Mouse (Mus musculus) ovary, adult 18-20 months (tissue): ENCODE results near the gene Pnma5.
A peak's percentile ranks its signal among the peaks of the same experiment; 100 is the strongest.
"Not testable (repeated sequence)": the region's sequence is repeated elsewhere in the genome, so short reads cannot be mapped to it uniquely, and the experiment has no call there.

ENCODE experiments used
- DNase-seq: peaks from one replicate; pipeline ENCODE4 v3.0.0; 2022; ENCODE audit warnings: low spot score, mixed read lengths

The Pnma5 gene

DNA sequence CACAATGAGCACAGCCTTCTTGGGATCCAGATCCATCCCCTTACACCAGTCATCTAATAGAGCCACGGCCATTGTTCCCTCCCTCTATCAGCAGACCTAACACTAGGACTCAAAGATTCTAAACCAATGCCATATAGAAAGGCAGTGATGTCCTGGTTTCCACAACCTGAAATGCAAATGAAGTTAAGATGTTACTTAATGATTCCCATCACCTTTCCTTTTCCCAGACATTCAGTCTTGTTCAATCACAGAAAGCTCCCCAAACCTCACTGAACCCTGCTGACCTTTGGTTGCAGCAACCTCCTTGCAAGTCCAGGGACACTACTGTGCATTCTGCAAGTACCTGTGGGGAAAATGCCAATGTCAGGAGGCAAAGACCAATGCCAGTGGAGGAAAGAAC lies at the start of gene Pnma5:
Pnma5 (minus strand) TSS at position 101 of the 400 bp plus-strand sequence.
- DNase-seq, result no peak

- DNase-seq, result not testable (repeated sequence)
Observed at GRCm38 (mm10) chrX:73082267-73083055, 45.6 kb upstream of the Pnma5 start, which contains the start of gene Xlr4a. Gene Xlr4a, minus strand, starts transcription at chrX:73082478.

DNA sequence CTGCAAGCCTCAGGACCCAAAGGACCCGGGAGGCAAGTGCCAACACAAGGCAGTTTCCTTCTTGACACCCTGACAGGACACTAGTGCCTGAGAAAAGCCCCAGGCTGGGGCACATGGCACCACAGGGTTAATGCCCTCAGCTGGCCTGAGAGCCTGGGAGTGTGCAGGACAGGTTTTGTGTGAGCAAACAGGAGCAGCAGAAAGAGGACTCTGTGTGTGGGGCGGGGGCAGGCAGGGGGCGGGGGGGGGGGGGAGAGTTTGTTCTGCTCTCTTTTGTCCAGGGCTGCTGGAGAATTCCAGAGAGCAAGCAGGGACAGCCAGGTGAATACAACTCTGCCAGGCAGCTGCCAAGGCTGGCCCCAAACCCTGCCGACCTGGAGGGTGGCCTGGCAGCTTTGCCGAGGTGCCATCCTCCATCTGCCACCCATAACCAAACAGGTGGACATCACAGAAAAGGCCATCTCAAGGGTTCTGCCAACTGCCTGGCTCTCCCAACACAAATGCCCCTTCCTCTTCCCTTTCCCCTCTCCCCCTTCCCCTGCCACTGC lies 29.9 kb upstream of the Pnma5 start:
- not testable (repeated sequence) for DNase-seq

- DNase-seq, result no peak
Observed at GRCm38 (mm10) chrX:73064415-73064793, 27.5 kb upstream of the Pnma5 start, which contains the start of gene Pnma3. Gene Pnma3, plus strand, starts transcription at chrX:73064787.

DNA sequence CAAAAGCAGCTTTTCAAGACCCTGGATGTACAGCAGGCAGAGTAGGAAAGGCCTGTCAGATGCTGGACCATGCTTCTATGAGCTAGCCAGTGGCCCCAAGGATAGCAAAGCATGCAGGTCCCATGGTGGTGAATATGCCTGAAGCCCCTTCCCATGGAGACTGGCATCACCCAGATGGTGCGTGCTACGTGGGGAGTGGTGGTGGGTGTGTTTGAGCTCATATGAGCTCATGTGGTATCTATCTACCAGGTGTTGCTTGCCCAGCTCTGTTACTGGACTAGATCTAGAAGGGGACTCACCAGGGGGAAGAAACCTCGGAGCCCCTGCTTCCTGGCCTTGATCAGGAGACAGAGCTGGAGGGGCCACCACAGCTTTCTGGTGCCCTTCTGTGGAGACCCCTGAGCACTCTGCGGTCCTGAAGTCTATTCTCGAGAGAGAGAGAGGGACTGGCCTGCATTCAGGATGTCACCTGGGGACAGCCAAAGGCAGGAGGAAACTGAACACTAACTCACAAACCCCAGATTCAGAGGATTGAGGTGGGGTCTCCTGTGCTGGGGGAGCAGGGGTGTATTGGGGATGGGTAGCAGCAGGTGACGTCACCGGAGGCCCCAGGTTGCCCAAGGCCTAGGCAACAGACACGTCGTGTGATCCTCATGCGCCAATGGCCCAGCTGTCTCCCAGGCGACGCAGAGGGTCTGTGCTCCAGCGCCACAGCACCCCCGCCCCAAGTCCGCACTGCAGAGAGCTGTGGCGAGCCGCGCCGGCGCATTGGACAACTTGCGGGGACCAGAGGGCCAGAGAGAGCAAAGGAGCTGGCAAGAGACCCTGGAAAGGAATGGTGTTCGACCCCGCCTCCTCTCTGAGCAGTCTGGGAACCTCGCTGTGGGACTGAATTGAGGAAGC lies 26.9 kb upstream of the Pnma5 start:
- no peak for DNase-seq

- DNase-seq, result no peak
Observed at GRCm38 (mm10) chrX:73062323-73062722, 25.4 kb upstream of the Pnma5 start.

DNA sequence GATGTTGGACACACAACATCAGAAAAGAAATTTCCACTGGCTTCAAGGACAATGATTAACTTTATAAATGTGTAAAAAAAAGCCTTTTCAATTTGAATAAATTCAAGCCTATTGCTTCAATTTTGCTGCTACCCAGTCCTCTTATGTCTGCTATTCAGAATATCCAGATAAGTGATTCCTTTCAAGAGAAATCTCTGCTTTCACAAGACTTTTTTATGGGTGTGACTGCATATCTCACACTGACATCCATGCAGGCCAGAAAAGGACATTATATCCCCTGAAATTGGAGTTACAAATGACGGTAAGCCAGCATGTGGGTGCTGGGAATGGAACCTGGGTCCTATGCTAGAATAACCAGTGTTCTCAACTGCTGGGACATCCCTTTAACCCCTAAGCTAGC lies 24.6 kb upstream of the Pnma5 start:
- DNase-seq, result no peak

- peak; percentile 78 for DNase-seq
Observed at GRCm38 (mm10) chrX:73053860-73054563, 17.1 kb upstream of the Pnma5 start.

GRCm38 (mm10) chrX:73039666-73040065 lies 2.8 kb upstream of the Pnma5 start:
- no peak for DNase-seq

DNA sequence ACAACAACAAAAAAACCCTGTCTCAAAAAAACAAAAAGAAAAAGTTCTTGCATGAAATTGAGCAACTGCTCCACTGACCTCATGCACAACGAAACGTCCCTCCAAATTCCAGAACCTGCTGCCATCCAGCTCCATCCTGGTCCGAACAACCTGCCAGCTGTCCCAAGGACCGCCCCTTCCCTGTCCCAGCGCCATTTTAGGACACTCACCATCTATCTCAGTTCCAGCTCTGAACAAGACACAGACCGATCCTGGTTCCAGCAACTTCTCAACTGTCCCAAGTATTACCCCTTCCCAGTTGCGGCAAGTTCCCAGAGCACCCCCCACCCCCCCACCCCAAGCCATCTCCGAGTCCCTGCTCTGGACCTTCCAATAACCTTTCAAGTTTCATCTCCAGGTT lies 1.9 kb upstream of the Pnma5 start:
- DNase-seq, result no peak

- no peak for DNase-seq
Observed at GRCm38 (mm10) chrX:73012846-73013245, 24.1 kb downstream of the Pnma5 start.

DNA sequence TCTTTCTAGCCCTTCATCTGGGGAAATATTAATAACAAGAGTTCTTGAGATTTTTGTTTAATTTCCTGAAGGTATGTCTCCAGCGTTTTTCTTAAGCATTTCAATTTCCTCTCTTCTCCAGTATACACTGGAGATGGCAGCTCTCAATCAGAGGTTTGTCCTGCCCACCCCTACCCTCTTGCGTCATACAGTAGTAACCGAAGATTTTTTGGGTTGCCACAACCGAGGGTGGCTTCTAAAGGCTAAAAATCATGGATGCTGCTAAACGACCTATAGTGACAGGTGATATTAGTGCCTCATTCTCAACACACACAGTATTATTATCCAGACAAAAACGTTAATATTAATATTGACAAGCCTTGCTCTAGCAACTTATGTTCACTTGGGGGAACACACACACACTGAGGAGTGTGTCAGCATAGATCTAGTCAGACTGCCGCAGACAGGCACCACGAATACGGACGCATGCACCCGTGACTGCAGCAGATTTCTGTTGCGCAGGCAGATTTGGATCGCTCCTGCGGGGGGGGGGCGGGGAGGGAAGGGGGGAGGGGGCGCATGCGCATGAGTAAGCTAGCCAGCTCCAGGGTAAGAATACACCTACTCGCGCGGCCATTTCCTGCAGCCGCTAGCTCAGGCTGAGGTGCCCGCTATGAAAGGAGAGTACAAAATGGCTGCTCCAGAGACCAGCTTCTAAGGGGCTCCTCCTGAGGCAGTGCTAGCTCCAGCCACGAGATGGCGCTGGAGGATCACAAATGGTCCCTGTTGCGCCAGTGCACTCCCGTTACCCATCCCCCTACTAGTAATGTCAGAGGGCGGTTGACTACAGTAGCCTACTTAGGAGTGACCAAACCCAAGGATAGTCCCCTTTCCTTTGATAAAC lies 29.1 kb downstream of the Pnma5 start:
- DNase-seq, result peak; percentile 86

- DNase-seq, result no peak
Observed at GRCm38 (mm10) chrX:73005678-73006077, 31.2 kb downstream of the Pnma5 start.

GRCm38 (mm10) chrX:73003110-73003509 lies 33.8 kb downstream of the Pnma5 start:
- no peak for DNase-seq

DNA sequence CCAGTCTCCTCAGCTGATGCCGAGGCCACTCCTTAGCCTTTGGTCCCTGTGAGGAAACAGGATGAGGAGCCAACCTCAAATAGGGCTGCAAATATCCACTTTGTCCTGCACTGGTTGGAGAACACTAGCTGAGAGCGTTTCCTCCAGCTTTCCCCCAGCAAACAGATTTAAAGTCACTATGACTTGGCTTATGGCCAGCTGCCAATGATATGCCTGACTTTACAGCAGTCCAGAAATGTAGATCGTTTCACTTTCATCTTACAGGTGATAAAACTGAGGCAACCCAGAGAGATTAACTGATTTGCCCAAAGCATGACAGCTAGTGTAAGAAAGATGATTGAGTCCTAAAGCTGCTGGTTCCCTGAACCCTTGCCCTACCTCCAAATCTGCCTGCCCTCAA lies 41.4 kb downstream of the Pnma5 start:
- DNase-seq, result no peak

- DNase-seq, result no peak
Observed at GRCm38 (mm10) chrX:72992291-72992919, 44.5 kb downstream of the Pnma5 start.

- peak; percentile 26 for DNase-seq
Observed at GRCm38 (mm10) chrX:72990581-72990980, 46.3 kb downstream of the Pnma5 start.

DNA sequence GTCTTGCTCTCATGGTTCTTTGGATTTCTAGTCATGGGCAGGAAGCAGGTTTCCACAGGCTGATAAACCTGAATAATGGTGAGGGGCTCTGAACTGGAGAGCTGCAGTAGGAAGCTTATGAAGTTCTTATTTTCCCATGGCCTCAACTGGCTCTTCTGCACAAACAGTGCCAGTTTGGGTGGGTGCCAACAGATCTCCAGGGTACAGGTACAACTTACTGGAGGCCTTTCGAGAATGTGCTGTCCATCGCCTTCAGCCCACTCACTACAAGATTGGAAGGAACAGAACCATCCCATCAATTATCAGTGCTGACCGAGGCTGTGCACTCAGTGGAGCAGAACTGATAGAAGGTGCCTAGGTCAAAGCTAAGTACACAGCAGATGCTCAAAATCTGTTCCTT lies 48.5 kb downstream of the Pnma5 start:
- DNase-seq, result no peak

DNA sequence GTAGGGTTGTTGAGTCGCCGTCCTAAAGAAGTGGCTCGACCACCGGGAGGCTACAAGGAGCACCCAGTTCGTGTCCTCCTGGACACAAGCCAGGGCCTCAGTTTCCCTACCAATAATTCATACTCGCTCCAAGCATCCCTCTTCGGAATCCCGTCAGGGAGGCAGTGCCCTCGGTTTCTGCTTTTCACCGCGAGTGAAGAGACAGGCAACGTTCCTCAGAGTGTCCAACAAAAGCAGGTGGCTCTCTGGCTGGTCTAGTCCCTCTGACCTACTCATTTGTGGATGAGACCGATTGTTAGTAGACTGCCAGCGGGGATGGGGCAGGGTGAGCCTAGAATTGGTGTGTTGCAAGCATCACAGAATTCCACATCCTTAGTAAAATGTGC lies 49.4 kb downstream of the Pnma5 start:
- no peak for DNase-seq

- DNase-seq, result peak; percentile 50
Observed at GRCm38 (mm10) chrX:72986841-72987519, 49.9 kb downstream of the Pnma5 start, which contains the start of gene Zfp185. Gene Zfp185, plus strand, starts transcription at chrX:72987339.
